Mouse (Mus musculus): ENCODE results near the gene Cntnap2. TPM values are rescaled to one million over a fixed set of nuclear protein-coding genes. Genes with fewer than 3 reads are reported as not detected.
"Not testable (repeated sequence)": the region's sequence is repeated elsewhere in the genome, so short reads cannot be mapped to it uniquely, and the experiment has no call there.

Gene Cntnap2
- total RNA-seq, 1 experiment from 2014 or later: 1.3 TPM

GRCm38 (mm10) chr6:46263171-46263570, 1204.0 kb downstream of the Cntnap2 start:
- no peak for DNase-seq

GRCm38 (mm10) chr6:46346946-46347345, 1287.8 kb downstream of the Cntnap2 start:
- DNase-seq: no peak

- DNase-seq: no peak
These were observed 1301.9 kb downstream of the Cntnap2 start for GRCm38 (mm10) chr6:46361091-46361490.

GRCm38 (mm10) chr6:46362156-46362555, 1303.0 kb downstream of the Cntnap2 start:
- no peak for DNase-seq

- DNase-seq: no peak
These were observed 1339.8 kb downstream of the Cntnap2 start for GRCm38 (mm10) chr6:46398725-46399589.

GRCm38 (mm10) chr6:46414154-46414553, 1355.0 kb downstream of the Cntnap2 start:
- DNase-seq: no peak

- no peak for DNase-seq
These were observed 1355.4 kb downstream of the Cntnap2 start for GRCm38 (mm10) chr6:46414562-46414961.

GRCm38 (mm10) chr6:46419827-46420226, 1360.7 kb downstream of the Cntnap2 start:
- no peak for DNase-seq

- no peak for DNase-seq
These were observed 1361.2 kb downstream of the Cntnap2 start for GRCm38 (mm10) chr6:46420349-46420748.

GRCm38 (mm10) chr6:46428231-46428630, 1369.1 kb downstream of the Cntnap2 start:
- no peak for DNase-seq

GRCm38 (mm10) chr6:46450917-46451638, 1391.9 kb downstream of the Cntnap2 start:
- no peak for DNase-seq

- no peak for DNase-seq
These were observed 1413.5 kb downstream of the Cntnap2 start for GRCm38 (mm10) chr6:46472683-46473082.

- DNase-seq: no peak
These were observed 1425.2 kb downstream of the Cntnap2 start for GRCm38 (mm10) chr6:46484392-46484791.

GRCm38 (mm10) chr6:46502786-46503185, 1443.6 kb downstream of the Cntnap2 start:
- DNase-seq: no peak

- DNase-seq: no peak
These were observed 1453.7 kb downstream of the Cntnap2 start for GRCm38 (mm10) chr6:46512841-46513240.

- not testable (repeated sequence) for DNase-seq
These were observed 1478.4 kb downstream of the Cntnap2 start for GRCm38 (mm10) chr6:46537586-46537985.

- DNase-seq: no peak
These were observed 1504.3 kb downstream of the Cntnap2 start for GRCm38 (mm10) chr6:46563470-46563869.

- no peak for DNase-seq
These were observed 1515.9 kb downstream of the Cntnap2 start for GRCm38 (mm10) chr6:46575055-46575454.

- DNase-seq: no peak
These were observed 1553.2 kb downstream of the Cntnap2 start for GRCm38 (mm10) chr6:46612365-46612764.

- no peak for DNase-seq
These were observed 1553.7 kb downstream of the Cntnap2 start for GRCm38 (mm10) chr6:46612872-46613271.

GRCm38 (mm10) chr6:46669018-46669417, 1609.9 kb downstream of the Cntnap2 start:
- DNase-seq: no peak

- no peak for DNase-seq
These were observed 1615.9 kb downstream of the Cntnap2 start for GRCm38 (mm10) chr6:46675081-46675480.

- no peak for DNase-seq
These were observed 1616.5 kb downstream of the Cntnap2 start for GRCm38 (mm10) chr6:46675621-46676020.
